Mouse (Mus musculus): Measurements from ENCODE around the gene Apba2. TPM values are rescaled to one million over a fixed set of nuclear protein-coding genes. Genes with fewer than 3 reads are reported as not detected.

The Apba2 gene
- polyA plus RNA-seq, 1 experiment from 2014 or later, result 7.8 TPM

DNA sequence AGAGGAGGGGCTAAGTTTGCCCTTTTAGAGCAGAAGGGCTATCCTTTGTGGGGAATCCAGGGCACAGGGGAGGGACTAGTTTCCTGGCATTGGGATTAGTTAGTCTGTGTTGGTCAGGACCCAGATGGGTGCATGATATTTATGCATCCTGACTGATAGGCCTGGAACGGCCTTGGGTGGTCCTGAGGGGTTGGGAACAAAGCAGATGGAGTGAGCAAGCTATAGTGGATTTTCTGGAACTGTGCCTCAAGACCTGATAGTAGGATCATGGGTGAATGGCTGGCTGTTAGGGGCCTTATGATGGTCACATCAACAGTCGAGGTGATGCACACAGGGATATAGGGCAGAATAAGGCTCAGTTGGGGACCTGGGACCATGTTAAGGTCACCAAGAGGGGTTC lies 8.4 kb downstream of the Apba2 start:
- Histone ChIP-seq H3K27ac (no peak overlapping the region), H3K36me3 (no peaks in the 10 kb centered on the region), H3K4me1 (0 out of 2 replicates have a peak, but pooled peaks cover 4% of the 10 kb centered on the region), H3K27me3 (ENCODE audit: low read depth, poor library complexity, severe bottlenecking) (peaks cover under 1% of the 10 kb centered on the region; the same call in 1 of the 2 replicates), H3K4me3 (no peak overlapping the region), H3K9me3 (replicated peaks) (no peaks in the 10 kb centered on the region)
- DNase-seq (ENCODE audit: low spot score), result no peak
- WGBS, result 77% methylated on average over 2 of the region's 2 CpGs

DNA sequence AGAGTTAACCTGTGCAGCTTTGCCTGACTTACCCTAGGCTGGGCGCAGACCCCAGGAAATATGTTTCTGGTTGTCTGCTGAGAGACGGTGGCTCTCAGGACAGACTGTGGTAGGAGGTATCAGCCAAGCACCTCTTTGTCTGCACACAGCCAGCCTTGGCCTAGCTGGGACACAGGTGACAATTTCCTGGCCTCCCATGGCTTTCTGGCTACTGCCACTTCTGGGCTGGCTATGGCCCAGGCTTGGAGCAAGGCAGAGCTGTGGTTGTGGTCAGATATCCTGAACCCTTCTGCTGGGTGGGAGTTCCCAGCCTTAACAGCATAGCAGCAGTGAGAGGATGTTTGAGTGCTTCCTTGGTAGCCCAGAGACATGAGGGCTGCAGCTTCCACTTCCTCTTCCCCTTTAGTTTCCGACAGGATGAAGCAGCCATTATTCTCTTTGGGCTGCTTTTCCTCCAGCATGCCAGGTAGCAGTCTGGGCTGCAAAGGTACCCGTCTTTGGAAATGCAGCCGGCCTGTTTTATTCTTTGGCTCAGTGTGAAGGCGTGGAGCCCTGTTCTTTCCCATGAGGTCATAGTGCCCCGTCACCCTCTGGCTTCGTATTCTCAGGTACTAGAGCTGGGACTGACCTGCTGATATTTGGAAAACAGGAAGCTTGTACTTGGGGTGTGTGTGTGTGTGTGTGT lies 9.2 kb downstream of the Apba2 start:
- Histone ChIP-seq H3K36me3 (no peaks in the 10 kb centered on the region), H3K9me3 (replicated peaks) (no peaks in the 10 kb centered on the region), H3K4me3 (no peak overlapping the region), H3K27ac (no peak overlapping the region), H3K4me1 (0 out of 2 replicates have a peak, but pooled peaks cover 4% of the 10 kb centered on the region), H3K27me3 (ENCODE audit: low read depth, poor library complexity, severe bottlenecking) (no peaks in the 10 kb centered on the region)
- WGBS, result 90% methylated on average over 8 of the region's 8 CpGs
- DNase-seq (ENCODE audit: low spot score), result no peak

DNA sequence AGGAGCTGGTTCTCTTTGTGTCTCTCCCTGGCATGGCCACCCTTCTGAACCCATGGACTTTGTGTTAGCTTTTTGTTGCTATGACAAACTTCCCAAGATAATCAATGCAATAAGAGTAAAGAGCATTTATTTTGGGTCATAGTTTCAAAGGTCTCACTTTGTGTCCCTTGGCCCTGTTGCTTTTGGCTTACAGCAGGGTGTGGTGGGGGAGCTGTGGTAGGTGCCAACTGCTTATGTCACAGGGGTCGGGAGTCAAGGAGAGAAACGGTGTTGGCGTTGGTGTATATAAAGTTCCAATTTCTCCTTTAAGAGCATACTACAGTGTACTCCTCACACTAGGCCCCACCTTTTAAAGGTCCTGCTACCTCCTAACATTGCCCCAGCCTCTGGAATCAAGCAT lies 12.1 kb downstream of the Apba2 start:
- 88% methylated on average over 3 of the region's 3 CpGs for whole genome bisulfite sequencing
- H3K27me3 ChIP-seq (ENCODE audit: low read depth, poor library complexity, severe bottlenecking), result no peaks in the 10 kb centered on the region
- H3K4me3 ChIP-seq, result no peak overlapping the region
- no peaks in the 10 kb centered on the region for H3K36me3 ChIP-seq
- H3K27ac ChIP-seq, result no peak overlapping the region
- 0 out of 2 replicates have a peak, but pooled peaks cover 4% of the 10 kb centered on the region for H3K4me1 ChIP-seq
- no peaks in the 10 kb centered on the region for H3K9me3 ChIP-seq (replicated peaks)
- no peak for DNase-seq (ENCODE audit: low spot score)

DNA sequence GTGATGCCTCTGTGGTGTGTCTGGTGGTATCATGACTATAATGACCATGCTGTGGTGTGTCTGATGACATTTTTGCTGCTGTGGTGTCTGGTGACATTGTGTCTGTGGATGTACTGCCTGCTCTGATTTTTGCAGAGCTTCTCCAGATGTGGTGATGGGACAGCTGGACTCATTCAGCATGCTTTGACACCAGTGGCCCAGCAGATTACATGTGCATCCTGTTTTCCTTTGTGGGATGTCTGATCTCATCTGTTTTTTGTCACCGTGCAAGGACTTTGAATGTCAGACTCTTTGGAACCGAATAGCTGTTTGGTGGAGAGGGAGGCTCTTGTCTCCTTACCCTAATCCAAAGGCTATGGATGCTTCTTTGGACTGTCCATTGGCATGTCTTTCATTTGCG lies 13.8 kb downstream of the Apba2 start:
- Histone ChIP-seq H3K27me3 (ENCODE audit: low read depth, poor library complexity, severe bottlenecking) (no peaks in the 10 kb centered on the region), H3K27ac (no peak overlapping the region), H3K9me3 (replicated peaks) (no peaks in the 10 kb centered on the region), H3K4me3 (no peak overlapping the region), H3K36me3 (no peaks in the 10 kb centered on the region), H3K4me1 (0 out of 2 replicates have a peak, but pooled peaks cover 4% of the 10 kb centered on the region)
- 82% methylated on average over 3 of the region's 3 CpGs for WGBS
- no peak for DNase-seq (ENCODE audit: low spot score)

DNA sequence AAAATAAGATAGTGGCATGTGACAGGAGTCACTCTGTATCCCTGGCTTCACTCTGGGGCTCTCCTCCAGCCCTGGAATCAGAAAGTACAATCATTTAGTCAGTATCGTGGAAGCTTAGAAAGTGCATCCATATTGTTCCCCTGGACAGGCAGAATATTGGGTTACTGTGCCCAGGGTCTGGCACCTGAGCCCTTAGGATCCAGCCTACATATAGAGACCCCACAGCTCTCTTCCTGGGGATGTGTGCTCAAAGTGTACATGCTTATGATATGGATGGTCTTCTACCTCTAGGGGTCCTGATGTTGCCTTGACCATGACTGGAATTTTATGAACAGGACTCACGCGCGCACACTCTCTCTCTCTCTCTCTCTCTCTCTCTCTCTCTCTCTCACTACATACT lies 14.4 kb downstream of the Apba2 start:
- H3K27me3 ChIP-seq (ENCODE audit: low read depth, poor library complexity, severe bottlenecking), result no peaks in the 10 kb centered on the region
- H3K4me1 ChIP-seq, result no peaks in the 10 kb centered on the region
- no peaks in the 10 kb centered on the region for H3K36me3 ChIP-seq
- DNase-seq (ENCODE audit: low spot score), result no peak
- H3K9me3 ChIP-seq (replicated peaks), result no peaks in the 10 kb centered on the region
- H3K27ac ChIP-seq, result no peak overlapping the region
- 99% methylated on average over 4 of the region's 4 CpGs for WGBS
- no peak overlapping the region for H3K4me3 ChIP-seq

DNA sequence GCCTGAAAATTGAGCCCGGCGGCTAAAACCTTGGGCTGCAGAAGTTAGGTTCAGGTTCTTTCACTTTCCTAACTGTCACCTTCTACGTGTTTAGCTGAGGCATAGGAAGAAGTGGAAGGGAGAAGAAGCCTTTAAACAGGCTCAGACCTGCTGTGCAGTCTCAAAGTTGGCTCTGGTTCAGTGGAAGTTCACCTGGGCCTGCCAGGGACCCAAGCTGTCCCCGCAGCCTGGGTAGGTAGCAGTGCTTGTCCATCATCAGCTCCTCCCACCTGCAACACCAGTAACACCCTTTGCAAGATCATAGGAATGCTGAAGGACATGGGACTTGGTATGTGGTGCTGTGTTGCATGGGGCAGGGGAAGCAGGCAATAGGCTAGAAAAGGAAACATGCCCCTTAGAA lies 17.6 kb downstream of the Apba2 start:
- DNase-seq (ENCODE audit: low spot score), result no peak
- no peaks in the 10 kb centered on the region for H3K4me1 ChIP-seq
- no peak overlapping the region for H3K4me3 ChIP-seq
- H3K27ac ChIP-seq, result no peak overlapping the region
- no peaks in the 10 kb centered on the region for H3K9me3 ChIP-seq (replicated peaks)
- H3K27me3 ChIP-seq (ENCODE audit: low read depth, poor library complexity, severe bottlenecking), result no peaks in the 10 kb centered on the region
- 54% methylated on average over 4 of the region's 4 CpGs for WGBS
- no peaks in the 10 kb centered on the region for H3K36me3 ChIP-seq

DNA sequence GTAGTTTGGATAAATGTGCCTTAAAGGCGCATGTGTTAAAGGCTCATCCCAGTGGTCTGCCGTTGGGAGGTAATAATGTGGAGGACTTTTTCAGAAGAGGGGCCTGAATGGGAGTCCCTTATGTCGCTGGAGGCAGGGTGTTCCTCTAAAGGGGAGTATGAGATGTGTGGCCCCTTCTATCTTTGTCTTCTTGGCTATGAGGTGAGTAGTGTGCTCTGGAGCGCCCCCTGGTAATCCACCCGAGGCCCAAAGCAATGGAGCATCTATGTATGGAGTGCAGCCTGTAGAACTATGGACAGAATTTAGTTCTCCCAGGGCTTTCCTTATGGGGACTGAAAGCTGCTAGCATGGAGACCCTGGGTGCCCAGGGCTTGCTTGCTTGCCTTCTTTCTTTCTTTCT lies 18.0 kb downstream of the Apba2 start:
- Histone ChIP-seq H3K27me3 (ENCODE audit: low read depth, poor library complexity, severe bottlenecking) (no peaks in the 10 kb centered on the region), H3K9me3 (replicated peaks) (no peaks in the 10 kb centered on the region), H3K4me1 (no peaks in the 10 kb centered on the region), H3K27ac (no peak overlapping the region), H3K4me3 (no peak overlapping the region), H3K36me3 (no peaks in the 10 kb centered on the region)
- WGBS, result 52% methylated on average over 5 of the region's 5 CpGs
- DNase-seq (ENCODE audit: low spot score), result no peak

DNA sequence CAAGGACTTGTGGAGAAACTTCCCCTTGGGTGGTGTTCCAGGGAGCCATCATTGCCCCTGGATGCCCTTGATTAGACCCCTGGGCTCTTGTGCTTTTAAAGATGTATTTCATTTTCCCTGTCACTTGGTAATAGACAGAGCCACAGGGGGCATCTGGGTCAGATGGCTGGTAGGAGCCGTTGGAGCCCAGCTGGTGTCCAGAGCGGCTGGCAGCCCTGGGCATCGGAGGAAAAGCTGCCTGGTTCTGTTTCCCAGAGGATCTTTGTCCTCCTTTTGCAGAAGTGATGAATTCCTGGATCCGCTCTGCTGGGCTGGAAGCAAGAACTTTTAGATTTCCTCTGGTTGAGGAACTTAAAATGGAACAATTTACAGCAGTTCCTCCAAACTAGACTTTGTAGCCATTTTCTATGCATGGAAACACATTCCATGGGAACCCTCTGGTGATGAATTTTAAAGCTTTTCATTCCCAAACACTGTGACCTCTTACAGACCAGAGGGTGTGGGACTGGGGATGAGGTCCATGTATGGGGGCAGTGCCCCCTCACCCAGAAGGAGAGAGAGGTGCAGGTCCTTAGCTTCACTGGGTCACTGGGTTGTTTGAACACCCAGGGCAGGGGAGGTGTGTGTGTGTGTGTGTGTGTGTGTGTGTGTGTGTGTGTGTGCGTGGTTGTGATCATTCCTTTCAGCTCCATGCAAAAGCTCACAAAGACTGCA lies 20.3 kb downstream of the Apba2 start:
- Histone ChIP-seq H3K9me3 (replicated peaks) (no peaks in the 10 kb centered on the region), H3K27me3 (ENCODE audit: low read depth, poor library complexity, severe bottlenecking) (no peaks in the 10 kb centered on the region), H3K4me1 (no peaks in the 10 kb centered on the region), H3K36me3 (no peaks in the 10 kb centered on the region), H3K4me3 (no peak overlapping the region), H3K27ac (no peak overlapping the region)
- DNase-seq (ENCODE audit: low spot score), result no peak
- WGBS, result 80% methylated on average over 5 of the region's 5 CpGs

DNA sequence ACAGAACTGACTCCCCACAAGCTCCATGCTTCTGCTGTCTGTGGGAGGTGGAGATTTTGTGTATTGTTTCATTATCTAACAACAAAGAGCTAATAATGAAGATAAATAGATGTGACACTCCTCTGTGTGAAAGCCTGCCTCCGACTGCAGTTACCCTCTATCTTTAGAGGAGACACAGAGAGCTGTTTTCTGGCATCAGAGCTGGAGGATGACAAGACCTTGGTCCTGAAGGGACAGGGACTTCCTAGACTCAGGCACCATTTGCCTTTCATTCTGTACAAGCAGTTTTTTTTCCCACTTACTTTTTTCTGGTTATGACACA lies 20.9 kb downstream of the Apba2 start:
- Histone ChIP-seq H3K27me3 (ENCODE audit: low read depth, poor library complexity, severe bottlenecking) (no peaks in the 10 kb centered on the region), H3K9me3 (replicated peaks) (no peaks in the 10 kb centered on the region), H3K27ac (no peak overlapping the region), H3K36me3 (no peaks in the 10 kb centered on the region), H3K4me1 (no peaks in the 10 kb centered on the region), H3K4me3 (no peak overlapping the region)
- WGBS, result 52% methylated on average over 1 of the region's 1 CpGs
- DNase-seq (ENCODE audit: low spot score), result no peak

DNA sequence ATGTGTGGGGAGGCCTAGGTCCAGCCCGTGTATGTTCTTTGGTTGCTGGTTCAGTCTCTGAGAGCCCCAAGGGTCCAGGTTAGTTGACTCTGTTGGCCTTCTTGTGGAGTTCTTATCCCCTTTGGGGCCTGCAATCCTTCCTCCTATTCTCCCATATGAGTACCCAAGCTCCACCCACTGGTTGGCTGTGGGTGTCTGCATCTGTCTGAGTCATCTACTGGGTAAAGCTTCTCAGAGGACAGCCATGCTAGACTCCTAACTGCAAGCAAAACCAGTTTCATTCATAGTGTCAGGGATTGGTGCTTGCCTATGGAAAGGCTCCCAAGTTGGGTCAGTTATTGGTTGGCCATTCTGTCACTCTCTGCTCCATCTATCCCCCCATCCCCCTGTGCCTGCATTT lies 29.8 kb downstream of the Apba2 start:
- WGBS, result 89% methylated on average over 1 of the region's 1 CpGs
- H3K36me3 ChIP-seq, result no peaks in the 10 kb centered on the region
- DNase-seq (ENCODE audit: low spot score), result no peak
- no peaks in the 10 kb centered on the region for H3K9me3 ChIP-seq (replicated peaks)
- no peak overlapping the region for H3K27ac ChIP-seq
- H3K27me3 ChIP-seq (ENCODE audit: low read depth, poor library complexity, severe bottlenecking), result no peaks in the 10 kb centered on the region
- no peak overlapping the region for H3K4me3 ChIP-seq
- no peaks in the 10 kb centered on the region for H3K4me1 ChIP-seq

DNA sequence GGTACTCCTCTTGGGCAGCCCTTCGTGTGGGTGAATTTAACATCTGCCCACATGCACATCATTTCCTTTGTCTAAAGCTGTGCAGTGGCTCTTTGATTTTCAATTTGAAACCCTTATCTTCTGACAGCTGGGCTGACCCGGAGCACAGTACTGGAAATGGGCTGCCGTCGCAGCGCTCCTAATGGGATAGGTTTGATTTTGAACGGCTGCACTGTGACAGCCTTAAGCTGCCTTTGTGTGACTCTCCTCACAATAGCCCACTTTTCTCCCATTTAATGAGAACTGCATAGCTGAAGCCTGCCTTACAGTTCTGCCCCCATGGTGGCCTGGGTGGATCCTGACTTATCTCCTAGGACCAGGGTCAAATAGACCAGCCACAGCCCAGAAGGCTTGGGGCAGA lies 31.9 kb downstream of the Apba2 start:
- H3K27ac ChIP-seq, result no peak overlapping the region
- no peaks in the 10 kb centered on the region for H3K36me3 ChIP-seq
- no peaks in the 10 kb centered on the region for H3K27me3 ChIP-seq (ENCODE audit: low read depth, poor library complexity, severe bottlenecking)
- WGBS, result 90% methylated on average over 6 of the region's 6 CpGs
- H3K9me3 ChIP-seq (replicated peaks), result no peaks in the 10 kb centered on the region
- DNase-seq (ENCODE audit: low spot score), result no peak
- H3K4me1 ChIP-seq, result no peaks in the 10 kb centered on the region
- no peak overlapping the region for H3K4me3 ChIP-seq

DNA sequence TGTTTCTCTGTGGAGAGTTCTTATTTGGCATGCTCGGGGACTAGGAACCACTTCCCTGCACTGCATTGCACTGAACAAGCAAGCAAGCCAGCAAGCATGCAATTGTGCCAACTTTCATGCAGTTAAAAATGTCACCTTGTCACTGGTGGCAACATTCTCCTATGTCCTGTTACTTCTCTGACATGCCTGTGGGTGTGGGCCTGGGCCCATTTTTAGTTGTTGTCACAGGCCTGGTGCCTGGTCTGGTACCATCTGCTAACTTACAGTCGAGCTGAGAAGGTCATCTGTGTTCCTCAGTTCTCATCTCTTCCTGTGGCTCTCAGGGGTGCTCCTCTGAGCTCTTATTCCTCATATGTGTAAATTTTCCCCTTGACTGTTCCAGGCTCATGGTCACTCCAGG lies 33.8 kb downstream of the Apba2 start:
- no peaks in the 10 kb centered on the region for H3K4me1 ChIP-seq
- no peak for DNase-seq (ENCODE audit: low spot score)
- H3K4me3 ChIP-seq, result no peak overlapping the region
- H3K9me3 ChIP-seq (replicated peaks), result no peaks in the 10 kb centered on the region
- no peaks in the 10 kb centered on the region for H3K27me3 ChIP-seq (ENCODE audit: low read depth, poor library complexity, severe bottlenecking)
- no peak overlapping the region for H3K27ac ChIP-seq
- H3K36me3 ChIP-seq, result no peaks in the 10 kb centered on the region
- WGBS, result 76% methylated on average over 2 of the region's 2 CpGs

DNA sequence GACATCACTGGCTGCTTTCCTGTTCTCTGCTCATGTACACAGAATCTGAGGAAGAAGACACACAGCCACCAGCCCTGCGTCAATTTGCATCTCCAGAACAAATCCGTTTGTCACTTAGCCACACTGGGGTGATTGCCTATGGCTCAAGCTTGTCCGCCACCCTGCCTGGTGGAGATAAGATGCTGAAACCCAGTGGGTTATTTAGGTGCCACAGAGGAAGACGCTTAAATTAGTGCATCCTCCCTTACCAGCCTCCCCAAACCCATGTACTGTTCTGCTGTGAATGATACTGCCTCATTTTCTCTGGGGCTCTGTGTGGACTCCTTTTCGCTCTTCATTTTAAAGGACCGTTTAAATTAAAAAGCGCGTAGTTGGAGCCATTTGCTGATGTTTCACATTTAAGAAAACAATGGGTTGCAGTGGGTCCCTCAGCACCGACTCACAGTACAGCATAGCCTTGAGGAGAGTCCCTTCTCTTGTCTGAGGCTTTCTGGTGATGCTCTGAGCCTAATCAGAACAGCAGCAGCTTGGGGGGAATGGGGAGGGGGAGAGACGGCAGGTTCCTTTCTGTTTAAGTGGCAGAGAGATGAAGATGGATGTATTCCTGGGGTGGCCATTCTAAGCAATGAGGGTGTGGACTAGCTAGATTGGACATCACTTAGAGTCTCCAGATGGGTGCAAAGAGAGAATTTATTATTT lies 38.1 kb downstream of the Apba2 start:
- WGBS, result 61% methylated on average over 10 of the region's 10 CpGs
- H3K27me3 ChIP-seq (ENCODE audit: low read depth, poor library complexity, severe bottlenecking), result no peaks in the 10 kb centered on the region
- no peak overlapping the region for H3K27ac ChIP-seq
- no peak for DNase-seq (ENCODE audit: low spot score)
- no peaks in the 10 kb centered on the region for H3K4me1 ChIP-seq
- no peaks in the 10 kb centered on the region for H3K36me3 ChIP-seq
- no peak overlapping the region for H3K4me3 ChIP-seq
- no peaks in the 10 kb centered on the region for H3K9me3 ChIP-seq (replicated peaks)
